Mouse (Mus musculus): ENCODE results near the gene Cst13. TPM values are rescaled to one million over a fixed set of nuclear protein-coding genes. Genes with fewer than 3 reads are reported as not detected.
"Not testable (repeated sequence)": the region's sequence is repeated elsewhere in the genome, so short reads cannot be mapped to it uniquely, and the experiment has no call there.

Gene Cst13
- not detected in 2 replicates for polyA plus RNA-seq (2016; fragmentation: Nextera tagmentation; extraction: Ambion mirVana)

DNA sequence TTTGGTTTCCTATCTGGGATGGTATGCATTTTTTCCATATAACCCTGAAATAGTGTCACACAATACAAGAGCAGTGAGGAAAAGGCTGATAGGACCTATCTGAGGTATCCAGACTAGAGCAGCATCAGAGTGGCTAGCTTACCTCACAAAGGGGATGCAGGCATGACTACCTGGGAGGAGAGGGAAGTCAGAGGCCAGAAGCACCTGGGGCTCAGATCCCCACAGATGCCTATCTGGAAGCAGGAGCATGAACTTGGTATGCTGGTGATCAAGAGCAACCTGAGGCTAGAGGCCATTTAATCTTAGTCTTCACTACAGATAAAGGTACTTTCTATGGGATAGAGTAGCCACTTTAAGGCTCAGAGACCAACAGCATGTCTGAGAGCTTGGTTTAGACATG is at the start of gene Cst13:
Gene Cst13 (plus strand): TSS at position 173 of the 400 bp plus-strand sequence.
- H3K4me3 ChIP-seq: no peak within 1 kb of the TSS
- no peaks in the 10 kb centered on the region for H3K9me3 ChIP-seq
- H3K27ac ChIP-seq: no peak within 1 kb of the TSS
- H3K4me1 ChIP-seq: no peaks in the 10 kb centered on the region
- no peaks in the 10 kb centered on the region for H3K36me3 ChIP-seq
- H3K9ac ChIP-seq: no peak within 1 kb of the TSS
- no peak within 1 kb of the TSS for H3K4me2 ChIP-seq (replicated peaks)
- ATAC-seq (ENCODE audit: low FRiP score, low read depth): no peak
- H3K27me3 ChIP-seq (replicated peaks): no peaks in the 10 kb centered on the region

GRCm38 (mm10) chr2:148771397-148771796 is 48.5 kb upstream of the Cst13 start, which contains the start of gene Cst11:
Gene Cst11 (minus strand): TSS chr2:148771497.
- H3K9ac ChIP-seq; H3K36me3 ChIP-seq; ATAC-seq (ENCODE audit: low FRiP score, low read depth); H3K27ac ChIP-seq; H3K4me3 ChIP-seq; H3K4me1 ChIP-seq; H3K4me2 ChIP-seq (replicated peaks); H3K27me3 ChIP-seq (replicated peaks); H3K9me3 ChIP-seq: not testable (repeated sequence)
- 83% methylated on average over 4 of the region's 4 CpGs for WGBS

GRCm38 (mm10) chr2:148781709-148782108 is 38.2 kb upstream of the Cst13 start, which contains the start of gene 8030411F24Rik:
Gene 8030411F24Rik (plus strand): TSS chr2:148782009.
- no peaks in the 10 kb centered on the region for H3K36me3 ChIP-seq
- no peak within 1 kb of the TSS for H3K4me2 ChIP-seq (replicated peaks)
- no peak within 1 kb of the TSS for H3K9ac ChIP-seq
- 32% methylated on average over 1 of the region's 1 CpGs for WGBS
- no peak within 1 kb of the TSS for H3K4me3 ChIP-seq
- no peaks in the 10 kb centered on the region for H3K4me1 ChIP-seq
- no peak within 1 kb of the TSS for H3K27ac ChIP-seq
- ATAC-seq (ENCODE audit: low FRiP score, low read depth): no peak
- H3K27me3 ChIP-seq (replicated peaks): no peaks in the 10 kb centered on the region
- no peaks in the 10 kb centered on the region for H3K9me3 ChIP-seq

- Histone ChIP-seq H3K4me1 (no peaks in the 10 kb centered on the region), H3K27ac (no peak within 1 kb of the TSS), H3K4me2 (replicated peaks) (no peak within 1 kb of the TSS), H3K36me3 (no peaks in the 10 kb centered on the region), H3K27me3 (replicated peaks) (no peaks in the 10 kb centered on the region), H3K9me3 (no peaks in the 10 kb centered on the region), H3K9ac (no peak within 1 kb of the TSS), H3K4me3 (no peak within 1 kb of the TSS)
- WGBS: 91% methylated on average over 6 of the region's 6 CpGs
- ATAC-seq (ENCODE audit: low FRiP score, low read depth): no peak
These were observed 30.7 kb upstream of the Cst13 start, which contains the start of gene Cst12 for GRCm38 (mm10) chr2:148789142-148789541. Gene Cst12 (plus strand): TSS chr2:148789361.

- Histone ChIP-seq H3K9me3 (no peaks in the 10 kb centered on the region), H3K27ac (no peak within 1 kb of the TSS), H3K4me3 (no peak within 1 kb of the TSS), H3K36me3 (no peaks in the 10 kb centered on the region), H3K9ac (no peak within 1 kb of the TSS), H3K4me1 (no peaks in the 10 kb centered on the region), H3K27me3 (replicated peaks) (no peaks in the 10 kb centered on the region), H3K4me2 (replicated peaks) (no peak within 1 kb of the TSS)
- WGBS: 89% methylated on average over 1 of the region's 1 CpGs
- ATAC-seq (ENCODE audit: low FRiP score, low read depth): no peak
These were observed 21.4 kb upstream of the Cst13 start, which contains the start of gene Cst8 for GRCm38 (mm10) chr2:148798485-148798884. Gene Cst8 (plus strand): TSS chr2:148798785.

- H3K4me1 ChIP-seq: no peaks in the 10 kb centered on the region
- ATAC-seq (ENCODE audit: low FRiP score, low read depth): no peak
- no peaks in the 10 kb centered on the region for H3K9me3 ChIP-seq
- 76% methylated on average over 3 of the region's 3 CpGs for WGBS
- H3K4me3 ChIP-seq: no peak overlapping the region
- H3K27ac ChIP-seq: no peak overlapping the region
- H3K36me3 ChIP-seq: no peaks in the 10 kb centered on the region
- no peak overlapping the region for H3K9ac ChIP-seq
- no peak overlapping the region for H3K4me2 ChIP-seq (replicated peaks)
- H3K27me3 ChIP-seq (replicated peaks): no peaks in the 10 kb centered on the region
These were observed 18.4 kb upstream of the Cst13 start for GRCm38 (mm10) chr2:148801491-148801921.

DNA sequence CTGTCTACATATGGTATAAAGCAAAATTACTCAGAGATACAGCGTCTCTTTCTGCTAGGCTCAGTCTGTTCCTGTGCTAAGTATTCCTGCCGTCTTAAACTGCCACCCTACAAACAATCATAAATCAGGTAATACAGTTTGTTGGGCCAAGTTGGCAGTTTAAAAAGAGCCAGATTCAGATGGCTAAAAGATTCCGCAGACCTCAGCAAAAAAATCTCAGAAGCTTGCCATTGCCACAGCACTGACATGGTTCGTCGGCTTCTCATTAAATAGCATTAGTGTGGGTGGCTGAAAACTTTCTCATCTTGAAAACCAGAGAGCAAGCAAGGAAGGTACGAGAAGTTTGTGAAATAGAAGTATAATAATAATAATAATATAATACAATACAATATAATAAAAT is 13.2 kb upstream of the Cst13 start:
- Histone ChIP-seq H3K4me3 (no peak overlapping the region), H3K36me3 (no peaks in the 10 kb centered on the region), H3K4me1 (no peaks in the 10 kb centered on the region), H3K9me3 (no peaks in the 10 kb centered on the region), H3K27me3 (replicated peaks) (no peaks in the 10 kb centered on the region), H3K27ac (no peak overlapping the region), H3K9ac (no peak overlapping the region), H3K4me2 (replicated peaks) (no peak overlapping the region)
- no peak for ATAC-seq (ENCODE audit: low FRiP score, low read depth)
- WGBS: 75% methylated on average over 6 of the region's 6 CpGs

- no peak overlapping the region for H3K27ac ChIP-seq
- H3K4me3 ChIP-seq: no peak overlapping the region
- H3K27me3 ChIP-seq (replicated peaks): no peaks in the 10 kb centered on the region
- no peaks in the 10 kb centered on the region for H3K4me1 ChIP-seq
- H3K9me3 ChIP-seq: no peaks in the 10 kb centered on the region
- no peaks in the 10 kb centered on the region for H3K36me3 ChIP-seq
- ATAC-seq (ENCODE audit: low FRiP score, low read depth): no peak
- no peak overlapping the region for H3K4me2 ChIP-seq (replicated peaks)
- WGBS: 74% methylated on average over 1 of the region's 1 CpGs
- H3K9ac ChIP-seq: no peak overlapping the region
These were observed 6.1 kb downstream of the Cst13 start for GRCm38 (mm10) chr2:148825986-148826385.

GRCm38 (mm10) chr2:148834912-148835311 is 15.0 kb downstream of the Cst13 start, which contains the start of gene Cst9:
Gene Cst9 (plus strand): TSS chr2:148835147.
- no peak for ATAC-seq (ENCODE audit: low FRiP score, low read depth)
- no peak within 1 kb of the TSS for H3K4me2 ChIP-seq (replicated peaks)
- no peaks in the 10 kb centered on the region for H3K4me1 ChIP-seq
- H3K27ac ChIP-seq: no peak within 1 kb of the TSS
- no peak within 1 kb of the TSS for H3K9ac ChIP-seq
- no peaks in the 10 kb centered on the region for H3K36me3 ChIP-seq
- H3K4me3 ChIP-seq: no peak within 1 kb of the TSS
- WGBS: 75% methylated on average over 4 of the region's 4 CpGs
- no peaks in the 10 kb centered on the region for H3K9me3 ChIP-seq
- no peaks in the 10 kb centered on the region for H3K27me3 ChIP-seq (replicated peaks)

GRCm38 (mm10) chr2:148838075-148838777 is 18.3 kb downstream of the Cst13 start:
- no peak overlapping the region for H3K4me2 ChIP-seq (replicated peaks)
- WGBS: 91% methylated on average over 5 of the region's 5 CpGs
- ATAC-seq (ENCODE audit: low FRiP score, low read depth): no peak
- no peaks in the 10 kb centered on the region for H3K27me3 ChIP-seq (replicated peaks)
- no peaks in the 10 kb centered on the region for H3K4me1 ChIP-seq
- no peak overlapping the region for H3K27ac ChIP-seq
- no peaks in the 10 kb centered on the region for H3K9me3 ChIP-seq
- H3K9ac ChIP-seq: no peak overlapping the region
- no peak overlapping the region for H3K4me3 ChIP-seq
- H3K36me3 ChIP-seq: no peaks in the 10 kb centered on the region

- Histone ChIP-seq H3K27ac (no peak overlapping the region), H3K9me3 (no peaks in the 10 kb centered on the region), H3K9ac (no peak overlapping the region), H3K36me3 (no peaks in the 10 kb centered on the region), H3K4me1 (no peaks in the 10 kb centered on the region), H3K4me2 (replicated peaks) (no peak overlapping the region), H3K27me3 (replicated peaks) (no peaks in the 10 kb centered on the region), H3K4me3 (no peak overlapping the region)
- ATAC-seq (ENCODE audit: low FRiP score, low read depth): no peak
- 91% methylated on average over 2 of the region's 2 CpGs for WGBS
These were observed 19.3 kb downstream of the Cst13 start for GRCm38 (mm10) chr2:148839224-148839623.

DNA sequence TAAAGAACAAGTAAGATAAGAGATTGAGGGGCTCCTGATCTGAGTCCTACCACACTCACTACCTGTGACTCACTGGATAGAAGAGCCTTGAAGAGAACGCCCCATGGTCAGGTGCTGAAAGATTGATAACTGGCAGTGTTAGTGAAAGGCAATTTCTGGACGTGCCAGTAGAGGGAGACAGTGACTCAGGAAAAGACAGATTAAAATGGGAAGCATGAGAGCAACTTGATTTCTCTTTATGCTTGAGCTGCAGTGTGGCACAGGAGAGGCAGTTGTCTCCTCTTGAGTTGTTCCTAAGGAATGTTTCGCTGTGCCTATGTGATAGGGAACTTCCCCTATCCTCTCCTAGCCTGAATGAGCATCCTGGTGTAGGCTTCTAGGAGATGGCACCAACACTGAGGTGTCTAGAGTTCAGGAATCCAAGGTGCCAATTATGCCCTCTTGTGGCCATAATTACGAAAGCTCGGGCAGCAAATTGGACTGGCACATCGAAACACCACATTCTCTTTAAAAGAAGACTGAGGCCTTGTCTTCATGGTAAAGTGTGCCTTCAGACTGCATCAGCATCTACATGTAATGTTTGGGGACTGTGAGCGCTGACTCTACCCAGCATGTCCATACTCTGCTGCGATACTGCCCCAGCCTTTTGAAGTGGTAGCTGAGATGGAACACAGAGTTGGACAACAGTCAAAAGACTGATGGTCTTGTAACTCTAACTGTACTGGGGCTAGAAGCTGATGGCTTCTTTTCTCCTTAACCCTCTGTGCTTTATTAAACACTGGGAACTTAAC is 31.4 kb downstream of the Cst13 start:
- Histone ChIP-seq H3K27me3 (replicated peaks) (no peaks in the 10 kb centered on the region), H3K4me3 (no peak overlapping the region), H3K36me3 (no peaks in the 10 kb centered on the region), H3K4me2 (replicated peaks) (no peak overlapping the region), H3K27ac (no peak overlapping the region), H3K9me3 (no peaks in the 10 kb centered on the region), H3K4me1 (no peaks in the 10 kb centered on the region), H3K9ac (no peak overlapping the region)
- WGBS: 48% methylated on average over 8 of the region's 8 CpGs
- peak; percentile 78 for ATAC-seq (ENCODE audit: low FRiP score, low read depth)
